Mouse (Mus musculus) limb, embryonic 11.5 days (tissue): ENCODE measurements around the gene Ap1ar. TPM values are rescaled to one million over a fixed set of nuclear protein-coding genes. Genes with fewer than 3 reads are reported as not detected.

ENCODE experiments used
- ATAC-seq: fragments of 200-750 bp; cut with Nextera tagmentation; 2 replicates; pipeline ENCODE4 v1.8.0; 2017; ENCODE audit warnings: low read depth; ENCODE audit not compliant: insufficient number of reproducible peaks, low FRiP score, low TSS enrichment
- DNase-seq: peaks from one replicate; pipeline ENCODE4 v3.0.0-alpha.2; 2015; ENCODE audit warnings: low spot score
- H3K27ac ChIP-seq: fragments of 300-500 bp; sonication (generic); replicated peaks from 2 replicates; pipeline ENCODE4 v1.5.1; 2014; ENCODE audit warnings: low read depth, mild to moderate bottlenecking, low read length
- H3K27me3 ChIP-seq: fragments of 300-500 bp; sonication (generic); 2 replicates; pipeline ENCODE4 v1.6.1; 2014; ENCODE audit warnings: mild to moderate bottlenecking, low read length, mixed read lengths; ENCODE audit not compliant: control insufficient read depth, insufficient read depth
- H3K36me3 ChIP-seq: fragments of 300-500 bp; sonication (generic); 2 replicates; pipeline ENCODE4 v1.6.1; 2014; ENCODE audit warnings: mild to moderate bottlenecking, low read length, moderate library complexity, mixed read lengths; ENCODE audit not compliant: control insufficient read depth, insufficient read depth
- H3K4me1 ChIP-seq: fragments of 300-500 bp; sonication (generic); 2 replicates; pipeline ENCODE4 v1.6.1; 2014; ENCODE audit warnings: low read length, mixed read lengths; ENCODE audit not compliant: control insufficient read depth, insufficient read depth
- H3K4me2 ChIP-seq: fragments of 300-500 bp; sonication (generic); 2 replicates; pipeline ENCODE4 v1.6.1; 2014; ENCODE audit warnings: low read depth, mild to moderate bottlenecking, moderate library complexity; ENCODE audit not compliant: severe bottlenecking
- H3K4me3 ChIP-seq: fragments of 300-500 bp; sonication (generic); 2 replicates; pipeline ENCODE4 v1.5.1; 2014; ENCODE audit warnings: low read depth, low read length
- H3K9ac ChIP-seq: fragments of 300-500 bp; sonication (generic); 2 replicates; pipeline ENCODE4 v1.6.1; 2014; ENCODE audit warnings: mild to moderate bottlenecking, low read length
- H3K9me3 ChIP-seq: fragments of 300-500 bp; sonication (generic); 2 replicates; pipeline ENCODE4 v1.6.1; 2016; ENCODE audit warnings: low read length; ENCODE audit not compliant: control insufficient read depth
- WGBS: fragments of 180-500 bp; shearing (Covaris S2); extraction: QIAGEN DNeasy Blood & Tissue Kit; methylation state at CpG from one replicate; pipeline ENCODE4 v1.1.7; 2014; 5-methylcytosine and 5-hydroxymethylcytosine counted together
- polyA plus RNA-seq: library from polyadenylated mRNA; unstranded; fragments of >200 nt; fragmentation: Nextera tagmentation; extraction: Ambion mirVana; gene quantifications from 2 replicates; pipeline ENCODE4 v1.2.1, GENCODE M21; 2014

The Ap1ar gene
- polyA plus RNA-seq, 1 experiment from 2014 or later, result 63.8 TPM

DNA sequence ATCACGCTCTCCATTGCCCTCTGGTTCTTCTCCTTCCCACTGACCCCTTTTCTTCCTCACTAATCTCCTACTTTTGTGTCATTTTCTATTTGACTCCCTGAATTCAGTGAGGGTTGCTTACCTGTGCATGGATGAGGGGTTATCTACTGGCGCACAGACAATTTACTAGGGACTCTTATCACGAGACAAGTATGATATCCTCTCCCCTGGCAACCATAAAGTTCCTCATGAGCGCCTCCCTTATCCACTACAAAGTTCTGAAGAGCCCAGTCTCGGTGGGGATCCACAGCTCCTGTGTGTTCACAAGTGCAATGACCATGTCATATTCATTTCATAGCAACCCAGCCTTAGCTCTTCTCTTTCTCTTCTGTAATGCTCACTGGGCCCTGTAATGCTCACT lies 12.6 kb upstream of the Ap1ar start:
- Histone ChIP-seq H3K4me3 (no peak overlapping the region), H3K36me3 (no peaks in the 10 kb centered on the region), H3K27ac (no peak overlapping the region), H3K9me3 (no peaks in the 10 kb centered on the region), H3K4me2 (no peak overlapping the region), H3K27me3 (no peaks in the 10 kb centered on the region), H3K9ac (no peak overlapping the region), H3K4me1 (0 out of 2 replicates have a peak, but pooled peaks cover 4% of the 10 kb centered on the region)
- WGBS, result 84% methylated on average over 5 of the region's 5 CpGs
- no peak for ATAC-seq
- no peak for DNase-seq

DNA sequence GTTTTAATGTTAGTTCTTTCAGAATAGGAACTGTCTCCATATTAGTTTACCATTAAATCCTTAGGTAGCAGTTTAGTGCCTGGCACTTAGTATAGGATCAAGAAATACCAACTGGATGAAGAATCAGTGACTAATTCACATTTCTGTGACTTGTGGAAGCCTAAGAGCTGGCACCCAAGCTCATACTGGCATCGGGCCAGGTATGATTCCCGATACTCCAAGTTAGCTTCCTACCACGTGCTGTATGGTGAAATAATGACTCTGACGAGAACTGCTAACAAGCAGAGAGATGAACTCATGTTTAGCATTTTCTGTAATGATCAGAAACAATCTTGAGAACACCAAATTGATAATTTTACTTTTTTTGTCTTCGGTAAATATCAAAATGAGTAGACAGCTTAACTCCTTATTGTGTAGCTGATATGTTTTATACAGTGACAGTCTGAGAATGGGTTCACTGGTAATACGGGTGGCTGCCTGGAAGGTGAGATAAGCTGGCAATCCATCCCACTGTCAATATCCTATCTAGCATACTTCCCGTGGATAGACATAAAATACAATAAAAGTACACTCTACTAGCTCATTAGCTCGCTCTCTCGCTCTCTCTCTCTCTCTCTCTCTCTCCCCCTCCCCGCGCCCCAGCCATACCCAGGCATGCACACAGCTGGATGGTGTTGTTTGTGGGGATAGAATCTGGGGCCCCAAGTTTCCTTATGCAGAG lies 10.9 kb upstream of the Ap1ar start:
- H3K4me3 ChIP-seq, result no peak overlapping the region
- H3K36me3 ChIP-seq, result no peaks in the 10 kb centered on the region
- 90% methylated on average over 11 of the region's 11 CpGs for WGBS
- no peaks in the 10 kb centered on the region for H3K4me1 ChIP-seq
- no peak for DNase-seq
- no peaks in the 10 kb centered on the region for H3K9me3 ChIP-seq
- no peaks in the 10 kb centered on the region for H3K27me3 ChIP-seq
- H3K4me2 ChIP-seq, result no peak overlapping the region
- no peak for ATAC-seq
- H3K9ac ChIP-seq, result no peak overlapping the region
- H3K27ac ChIP-seq, result no peak overlapping the region

DNA sequence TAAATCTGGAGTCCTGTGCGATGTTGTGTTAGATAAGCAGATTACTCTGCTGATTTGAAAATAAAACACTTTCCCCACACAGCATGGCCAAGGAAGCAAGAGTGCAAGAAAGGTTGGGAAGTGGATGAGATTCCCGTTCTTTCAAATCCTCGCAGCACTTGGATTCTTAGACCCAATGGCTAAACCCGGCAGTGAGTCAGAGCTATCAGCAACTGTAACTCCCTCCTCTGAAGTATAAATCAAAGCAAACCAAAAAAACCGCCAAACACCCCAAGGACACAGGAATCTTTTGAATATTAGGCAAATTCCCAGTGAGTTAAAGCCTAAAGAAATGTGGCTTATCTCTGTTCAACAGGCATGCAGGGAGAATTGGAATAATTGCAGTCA lies 6.6 kb upstream of the Ap1ar start:
- WGBS, result 87% methylated on average over 5 of the region's 5 CpGs
- no peak overlapping the region for H3K4me2 ChIP-seq
- ATAC-seq (no peak), DNase-seq (no peak)
- H3K4me3 ChIP-seq, result no peak overlapping the region
- no peaks in the 10 kb centered on the region for H3K36me3 ChIP-seq
- no peak overlapping the region for H3K9ac ChIP-seq
- H3K27me3 ChIP-seq, result no peaks in the 10 kb centered on the region
- no peak overlapping the region for H3K27ac ChIP-seq
- H3K9me3 ChIP-seq, result no peaks in the 10 kb centered on the region
- H3K4me1 ChIP-seq, result no peaks in the 10 kb centered on the region

DNA sequence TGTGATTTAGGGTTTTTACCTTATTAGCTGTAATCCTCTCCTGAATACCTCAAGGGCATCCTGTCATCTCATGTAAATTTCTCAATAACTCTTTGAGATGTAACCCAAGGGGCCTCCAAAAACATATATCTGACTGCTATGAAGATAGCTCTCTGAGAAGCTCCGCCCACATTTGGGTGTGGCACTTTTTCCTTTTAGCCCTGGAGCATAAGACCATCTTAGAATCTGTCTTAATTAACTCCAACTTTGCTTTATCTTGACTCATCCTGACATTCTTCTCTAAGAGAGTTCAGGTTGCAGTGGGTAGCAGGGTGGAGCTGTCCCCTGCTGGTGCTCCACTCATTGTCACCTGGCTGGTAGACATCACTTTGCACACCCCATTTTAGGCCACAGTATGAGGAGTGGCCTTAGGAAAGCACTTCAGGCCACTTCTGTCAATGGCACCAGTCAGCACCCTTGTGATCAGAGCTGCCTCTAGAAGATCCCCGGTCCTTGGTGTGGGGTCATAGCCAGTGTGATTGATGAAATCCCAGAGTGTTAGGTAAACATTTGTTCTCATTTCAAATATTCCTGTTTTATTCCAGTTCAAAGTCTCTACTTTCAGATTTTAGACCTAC lies 6.1 kb upstream of the Ap1ar start:
- no peak for ATAC-seq
- no peak for DNase-seq

DNA sequence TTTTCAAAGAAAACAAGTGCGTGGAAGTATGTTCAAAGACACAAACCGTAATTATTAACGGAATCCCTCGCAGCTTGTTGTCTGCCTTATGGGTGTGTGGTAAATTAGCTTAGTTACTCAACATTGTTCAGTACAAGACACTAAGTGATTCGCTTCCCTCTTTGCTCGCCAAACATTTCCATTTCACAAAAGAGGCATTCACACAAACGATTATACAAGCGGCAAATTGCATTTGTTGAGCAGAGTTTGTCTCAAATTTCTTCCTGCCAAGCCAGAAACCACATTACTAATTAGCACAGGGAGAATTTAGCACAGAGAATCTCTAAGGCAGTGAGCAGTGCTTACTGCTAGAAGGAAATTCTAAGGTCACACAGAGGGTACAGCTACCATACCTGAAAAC lies 4.6 kb upstream of the Ap1ar start:
- Histone ChIP-seq H3K4me2 (no peak overlapping the region), H3K36me3 (no peaks in the 10 kb centered on the region), H3K27me3 (no peaks in the 10 kb centered on the region), H3K4me3 (no peak overlapping the region), H3K9me3 (no peaks in the 10 kb centered on the region), H3K27ac (no peak overlapping the region), H3K4me1 (no peaks in the 10 kb centered on the region), H3K9ac (no peak overlapping the region)
- 86% methylated on average over 8 of the region's 8 CpGs for WGBS
- no peak for DNase-seq
- no peak for ATAC-seq

More for the DNA sequence above, 6.1 kb upstream of the Ap1ar start:
- Histone ChIP-seq H3K4me3 (no peak overlapping the region), H3K27me3 (no peaks in the 10 kb centered on the region), H3K9me3 (no peaks in the 10 kb centered on the region), H3K27ac (no peak overlapping the region), H3K36me3 (no peaks in the 10 kb centered on the region), H3K4me2 (no peak overlapping the region), H3K4me1 (no peaks in the 10 kb centered on the region), H3K9ac (no peak overlapping the region)
- 73% methylated on average over 2 of the region's 2 CpGs for WGBS

DNA sequence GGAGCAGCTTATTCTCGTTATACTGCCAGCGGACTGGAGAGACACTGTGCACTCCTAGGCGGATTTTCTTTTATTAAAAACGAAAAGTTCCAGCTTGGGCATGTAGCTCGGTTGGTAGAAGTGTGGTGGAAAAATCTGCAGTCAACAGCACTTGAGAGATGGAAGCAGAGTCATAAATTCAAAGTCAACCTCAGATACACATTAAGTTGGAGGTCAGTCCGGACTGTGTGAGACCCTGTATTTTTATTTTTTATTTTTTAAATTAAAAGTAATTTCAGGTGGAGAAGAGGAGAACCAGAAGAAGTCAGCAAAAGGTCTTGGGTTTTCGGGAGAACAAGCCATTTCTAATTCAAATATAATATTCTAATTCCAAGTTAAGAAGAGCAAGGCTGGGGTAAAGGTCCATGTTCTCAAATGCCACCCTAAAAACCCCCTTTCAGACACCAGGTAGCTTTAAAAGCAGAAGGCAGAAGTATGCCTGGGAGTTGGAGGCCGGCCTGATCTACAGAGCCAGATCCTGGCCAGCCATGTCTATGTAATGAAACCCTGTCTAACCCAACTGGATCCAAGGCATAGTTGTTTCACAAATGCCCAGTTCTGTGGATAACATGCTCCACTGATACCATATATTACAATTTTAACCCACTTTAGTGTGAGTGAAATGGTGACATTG lies 785 bp upstream of the Ap1ar start:
- DNase-seq (no peak), ATAC-seq (no peak)
- Histone ChIP-seq H3K4me1 (peaks cover 8% of the 10 kb centered on the region; the same call in 1 of the 2 replicates), H3K9ac (peak overlapping the region; percentile 88), H3K4me2 (peak overlapping the region; percentile 84), H3K27me3 (no peaks in the 10 kb centered on the region), H3K27ac (peak overlapping the region; percentile 81; the same call in 1 of the 2 replicates), H3K9me3 (no peaks in the 10 kb centered on the region), H3K36me3 (no peaks in the 10 kb centered on the region), H3K4me3 (peak overlapping the region; percentile 91)
- 32% methylated on average over 8 of the region's 8 CpGs for WGBS

GRCm38 (mm10) chr3:127836798-127837153 lies 547 bp downstream of the Ap1ar start:
- no peaks in the 10 kb centered on the region for H3K27me3 ChIP-seq
- WGBS, result 0% methylated on average over 17 of the region's 17 CpGs
- peak overlapping the region; percentile 91 for H3K4me3 ChIP-seq
- no peak for ATAC-seq
- no peak for DNase-seq
- H3K9me3 ChIP-seq, result no peaks in the 10 kb centered on the region
- H3K9ac ChIP-seq, result peak overlapping the region; percentile 88
- peak overlapping the region; percentile 81; the same call in 1 of the 2 replicates for H3K27ac ChIP-seq
- H3K4me1 ChIP-seq, result peaks cover 8% of the 10 kb centered on the region; the same call in 1 of the 2 replicates
- H3K36me3 ChIP-seq, result no peaks in the 10 kb centered on the region
- H3K4me2 ChIP-seq, result peak overlapping the region; percentile 84

DNA sequence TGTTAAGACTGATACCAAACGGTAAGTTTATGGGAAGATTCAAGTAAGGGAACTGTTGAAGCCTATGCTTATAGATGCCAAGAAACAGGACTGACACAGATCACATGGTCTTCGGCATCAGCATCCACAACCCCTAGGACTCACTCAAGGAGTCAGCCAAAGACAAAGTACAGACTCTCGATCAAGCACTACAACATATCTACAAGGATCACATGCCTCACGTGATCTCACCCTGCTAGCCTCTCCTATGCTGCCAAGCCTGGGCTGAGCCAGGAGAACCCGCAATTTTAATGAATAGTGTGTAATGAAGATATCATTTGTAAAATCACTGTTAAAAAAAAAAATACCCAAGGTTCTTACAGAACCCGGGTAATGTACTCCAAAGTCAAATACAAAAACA lies 1.7 kb downstream of the Ap1ar start:
- 91% methylated on average over 6 of the region's 6 CpGs for WGBS

More for the DNA sequence above, 1.7 kb downstream of the Ap1ar start:
- no peaks in the 10 kb centered on the region for H3K36me3 ChIP-seq
- ATAC-seq (no peak), DNase-seq (no peak)
- no peak overlapping the region for H3K27ac ChIP-seq
- H3K4me2 ChIP-seq, result no peak overlapping the region
- peaks cover 8% of the 10 kb centered on the region; the same call in 1 of the 2 replicates for H3K4me1 ChIP-seq
- no peak overlapping the region for H3K9ac ChIP-seq
- no peaks in the 10 kb centered on the region for H3K27me3 ChIP-seq
- H3K4me3 ChIP-seq, result no peak overlapping the region
- H3K9me3 ChIP-seq, result no peaks in the 10 kb centered on the region
